Mouse (Mus musculus) adrenal gland, postnatal 10 days (tissue): ENCODE data around the gene Man2b1. TPM values are rescaled to one million over a fixed set of nuclear protein-coding genes. Genes with fewer than 3 reads are reported as not detected.
"Not testable (repeated sequence)": the region's sequence is repeated elsewhere in the genome, so short reads cannot be mapped to it uniquely, and the experiment has no call there.

Experiments
- DNase-seq: peaks from one replicate; pipeline ENCODE4 v3.0.0; 2021; ENCODE audit warnings: mixed read lengths
- microRNA-seq: library from miRNA; unstranded; fragments of <30 nt; microRNA quantifications from one replicate; pipeline ENCODE4 v1.2.0, GENCODE M21; 2021
- total RNA-seq, 2 experiments: library from RNA; stranded (reverse); gene quantifications; 2 replicates each; pipeline ENCODE4 v1.2.3; 2021

Gene Man2b1
- total RNA-seq, 2 experiments from 2014 or later = 52.7 to 56.6 TPM

- DNase-seq = not testable (repeated sequence)
Observed at GRCm38 (mm10) chr8:85120251-85120650, 37.2 kb downstream of the Man2b1 start.

GRCm38 (mm10) chr8:85122995-85123394 lies 39.9 kb downstream of the Man2b1 start, which contains the start of gene Zfp791:
Gene Zfp791 (minus strand): TSS chr8:85123095.
- no peak for DNase-seq

- DNase-seq = no peak
Observed at GRCm38 (mm10) chr8:85123691-85124090, 40.6 kb downstream of the Man2b1 start.

GRCm38 (mm10) chr8:85132335-85132734 lies 49.3 kb downstream of the Man2b1 start:
- peak; percentile 10 for DNase-seq

GRCm38 (mm10) chr8:85135690-85136089 lies 52.6 kb downstream of the Man2b1 start:
- not testable (repeated sequence) for DNase-seq

- DNase-seq = no peak
Observed at GRCm38 (mm10) chr8:85142516-85142915, 59.4 kb downstream of the Man2b1 start.

Small RNA genes within 50 kb of the gene (microRNA-seq; reads per million reads assigned to microRNA genes)
- gene Gm23388 (not detected), gene Mir7070 (not detected)

Other genes starting within 250 kb of the Man2b1 start
- 100 to 1,000 TPM in 1 of 2 experiments, 10 to 100 TPM in 1; 89.4 to 108 TPM for gene Rad23a, start 242.6 kb upstream of the Man2b1 start, total RNA-seq
- gene Calr, start 236.3 kb upstream of the Man2b1 start, total RNA-seq = 100 to 1,000 TPM; 404 to 492 TPM
- 10 to 100 TPM; 52.0 to 52.4 TPM for gene Farsa, start 226.3 kb upstream of the Man2b1 start, total RNA-seq
- 10 to 100 TPM; 16.1 to 21.1 TPM for gene Syce2, start 211.2 kb upstream of the Man2b1 start, total RNA-seq
- 10 to 100 TPM; 77.9 to 96.9 TPM for gene Gcdh, start 189.3 kb upstream of the Man2b1 start, total RNA-seq
- 1 to 10 TPM; 2.6 to 4.3 TPM for gene Klf1, start 181.3 kb upstream of the Man2b1 start, total RNA-seq
- 10 to 100 TPM; 11.8 to 12.8 TPM for gene Dnase2a, start 174.7 kb upstream of the Man2b1 start, total RNA-seq
- gene Mast1, start 145.9 kb upstream of the Man2b1 start, total RNA-seq = 1 to 10 TPM; 2.3 to 4.2 TPM
- gene Rtbdn, start 136.3 kb upstream of the Man2b1 start, total RNA-seq = under 1 TPM in 1 of 2 experiments, not detected in 1; 0.21 TPM
- 1 to 10 TPM in 1 of 2 experiments, not detected in 1; 1.1 TPM for gene Gm49661, start 113.8 kb upstream of the Man2b1 start, total RNA-seq
- 100 to 1,000 TPM; 477 to 503 TPM for gene Prdx2, start 113.7 kb upstream of the Man2b1 start, total RNA-seq
- gene Rnaseh2a, start 113.5 kb upstream of the Man2b1 start, total RNA-seq = 10 to 100 TPM; 88.6 to 91.7 TPM
- 100 to 1,000 TPM in 1 of 2 experiments, 10 to 100 TPM in 1; 28.7 to 134 TPM for gene Junb, start 104.6 kb upstream of the Man2b1 start, total RNA-seq
- 1 to 10 TPM; 6.5 to 6.6 TPM for gene Hook2, start 92.7 kb upstream of the Man2b1 start, total RNA-seq
- not detected for gene Best2, start 68.7 kb upstream of the Man2b1 start, total RNA-seq
- gene Asna1, start 58.0 kb upstream of the Man2b1 start, total RNA-seq = 10 to 100 TPM; 86.5 to 92.4 TPM
- gene Trir, start 56.4 kb upstream of the Man2b1 start, total RNA-seq = 100 to 1,000 TPM; 143 to 155 TPM
- 10 to 100 TPM; 56.6 to 59.7 TPM for gene Tnpo2, start 46.4 kb upstream of the Man2b1 start, total RNA-seq
- gene Fbxw9, start 23.2 kb upstream of the Man2b1 start, total RNA-seq = 10 to 100 TPM; 22.4 to 24.9 TPM
- 1 to 10 TPM in 1 of 2 experiments, not detected in 1; 1.2 TPM for gene Gm5741, start 15.3 kb upstream of the Man2b1 start, total RNA-seq
- gene Dhps, start 11.5 kb upstream of the Man2b1 start, total RNA-seq = 10 to 100 TPM; 35.7 to 36.5 TPM
- gene Wdr83os, start 2.5 kb upstream of the Man2b1 start, total RNA-seq = 10 to 100 TPM; 58.2 to 70.5 TPM
- gene Wdr83, start 2.0 kb upstream of the Man2b1 start, total RNA-seq = 10 to 100 TPM; 25.7 to 29.8 TPM
- gene Zfp791, start 39.8 kb downstream of the Man2b1 start, total RNA-seq = 1 to 10 TPM; 3.7 to 3.9 TPM
- not detected for gene Cks1brt, start 68.7 kb downstream of the Man2b1 start, total RNA-seq
- gene Olfr371, start 142.7 kb downstream of the Man2b1 start, total RNA-seq = not detected
- gene Orc6, start 216.4 kb downstream of the Man2b1 start, total RNA-seq = 10 to 100 TPM; 31.9 to 37.7 TPM
- gene Vps35, start 216.5 kb downstream of the Man2b1 start, total RNA-seq = 10 to 100 TPM; 82.6 to 84.7 TPM